Mouse (Mus musculus) midbrain, embryonic 15.5 days (tissue): Measurements from ENCODE around the gene Lrrc8b. TPM values are rescaled to one million over a fixed set of nuclear protein-coding genes. Genes with fewer than 3 reads are reported as not detected.
A peak's percentile ranks its signal among the peaks of the same experiment; 100 is the strongest.

Experiments
- ATAC-seq: fragments of 200-750 bp; cut with Nextera tagmentation; replicated peaks from 2 replicates; pipeline ENCODE4 v1.8.0; 2017; ENCODE audit warnings: moderate TSS enrichment
- H3K27ac ChIP-seq: fragments of 300-500 bp; sonication (generic); 2 replicates; pipeline ENCODE4 v1.5.1; 2015; ENCODE audit warnings: mild to moderate bottlenecking, inconsistent platforms
- H3K27me3 ChIP-seq: fragments of 300-500 bp; sonication (generic); replicated peaks from 2 replicates; pipeline ENCODE4 v1.6.1; 2015; ENCODE audit warnings: inconsistent platforms
- H3K36me3 ChIP-seq: fragments of 300-500 bp; sonication (generic); replicated peaks from 2 replicates; pipeline ENCODE4 v1.6.1; 2015; ENCODE audit warnings: inconsistent platforms
- H3K4me1 ChIP-seq: fragments of 300-500 bp; sonication (generic); 2 replicates; pipeline ENCODE4 v1.6.1; 2015; ENCODE audit warnings: inconsistent platforms
- H3K4me2 ChIP-seq: fragments of 300-500 bp; sonication (generic); 2 replicates; pipeline ENCODE4 v1.6.1; 2015; ENCODE audit warnings: inconsistent platforms, mild to moderate bottlenecking, moderate library complexity
- H3K4me3 ChIP-seq: fragments of 300-500 bp; sonication (generic); 2 replicates; pipeline ENCODE4 v1.5.1; 2015; ENCODE audit warnings: mild to moderate bottlenecking, inconsistent platforms
- H3K9ac ChIP-seq: fragments of 300-500 bp; sonication (generic); 2 replicates; pipeline ENCODE4 v1.6.1; 2015; ENCODE audit warnings: mild to moderate bottlenecking, inconsistent platforms
- H3K9me3 ChIP-seq: fragments of 300-500 bp; sonication (generic); 2 replicates; pipeline ENCODE4 v1.6.1; 2016; ENCODE audit warnings: inconsistent platforms
- WGBS: fragments of 180-500 bp; shearing (Covaris S2); methylation state at CpG from one replicate; pipeline ENCODE4 v1.1.7; 2015; ENCODE audit warnings: mixed read lengths; 5-methylcytosine and 5-hydroxymethylcytosine counted together
- polyA plus RNA-seq: library from polyadenylated mRNA; unstranded; fragments of >200 nt; fragmentation: Nextera tagmentation; extraction: Ambion mirVana; gene quantifications from 2 replicates; pipeline ENCODE4 v1.2.1, GENCODE M21; 2015

The Lrrc8b gene
- polyA plus RNA-seq, 1 experiment from 2014 or later: 18.0 TPM

DNA sequence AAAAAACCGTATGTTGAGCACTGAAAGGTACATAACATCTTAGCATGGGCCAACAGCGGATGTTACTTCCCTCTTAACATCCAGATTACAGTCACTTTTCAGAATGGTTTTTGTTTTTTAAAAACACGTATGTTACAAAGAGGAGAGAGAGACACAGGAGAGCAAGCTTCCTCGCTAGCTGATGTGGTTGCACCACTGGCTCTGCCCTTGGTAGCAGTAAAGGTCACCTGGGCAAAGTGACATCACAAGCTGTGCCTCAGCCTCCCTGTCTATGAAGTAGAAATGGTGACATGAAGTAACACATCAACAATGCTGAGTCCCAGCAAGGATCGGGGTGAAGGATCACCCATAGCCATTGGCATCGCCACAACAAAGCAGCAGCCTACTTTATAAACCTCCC lies 93.2 kb downstream of the Lrrc8b start:
- 92% methylated on average over 6 of the region's 6 CpGs for WGBS
- Histone ChIP-seq H3K4me1 (no peaks in the 10 kb centered on the region), H3K27ac (no peak overlapping the region), H3K27me3 (no peaks in the 10 kb centered on the region), H3K4me3 (no peak overlapping the region), H3K9ac (no peak overlapping the region), H3K9me3 (no peaks in the 10 kb centered on the region), H3K4me2 (no peak overlapping the region), H3K36me3 (no peaks in the 10 kb centered on the region)
- ATAC-seq: no peak

- no peaks in the 10 kb centered on the region for H3K36me3 ChIP-seq
- no peaks in the 10 kb centered on the region for H3K4me1 ChIP-seq
- H3K27ac ChIP-seq: no peak overlapping the region
- WGBS: 71% methylated on average over 4 of the region's 4 CpGs
- no peaks in the 10 kb centered on the region for H3K9me3 ChIP-seq
- H3K9ac ChIP-seq: no peak overlapping the region
- H3K4me2 ChIP-seq: no peak overlapping the region
- H3K4me3 ChIP-seq: no peak overlapping the region
- ATAC-seq: no peak
- 0 out of 2 replicates have a peak, but pooled peaks cover 3% of the 10 kb centered on the region for H3K27me3 ChIP-seq
Measured at GRCm38 (mm10) chr5:105512297-105512696, 96.7 kb downstream of the Lrrc8b start.

DNA sequence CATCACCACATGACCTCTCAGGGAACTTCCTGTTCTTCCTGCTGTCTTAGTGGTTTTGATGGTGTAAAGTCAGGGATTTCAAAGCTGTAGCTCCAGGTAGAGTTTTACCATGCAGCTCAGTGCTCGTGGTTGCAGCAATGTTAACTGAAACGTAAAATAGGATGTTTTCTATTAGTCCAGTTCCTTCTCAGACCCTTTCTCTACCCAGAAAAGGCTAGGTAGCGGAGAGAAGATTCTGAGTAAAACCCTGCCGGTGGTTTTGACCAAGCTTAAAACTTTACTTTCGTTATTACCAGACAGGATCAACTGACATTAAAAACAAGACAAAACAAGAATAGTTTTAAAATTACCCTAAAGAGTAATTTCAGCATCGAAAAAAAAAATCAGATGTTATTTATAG lies 100.0 kb downstream of the Lrrc8b start:
- H3K4me3 ChIP-seq: no peak overlapping the region
- no peaks in the 10 kb centered on the region for H3K9me3 ChIP-seq
- no peak overlapping the region for H3K27ac ChIP-seq
- H3K9ac ChIP-seq: no peak overlapping the region
- H3K4me1 ChIP-seq: peaks cover 18% of the 10 kb centered on the region
- no peak overlapping the region for H3K4me2 ChIP-seq
- no peaks in the 10 kb centered on the region for H3K36me3 ChIP-seq
- 0 out of 2 replicates have a peak, but pooled peaks cover 4% of the 10 kb centered on the region for H3K27me3 ChIP-seq
- WGBS: 72% methylated on average over 6 of the region's 6 CpGs
- ATAC-seq: no peak

- Histone ChIP-seq H3K4me1 (peaks cover 25% of the 10 kb centered on the region), H3K4me3 (no peak overlapping the region), H3K4me2 (no peak overlapping the region), H3K27me3 (0 out of 2 replicates have a peak, but pooled peaks cover 4% of the 10 kb centered on the region), H3K9ac (no peak overlapping the region), H3K9me3 (no peaks in the 10 kb centered on the region), H3K27ac (no peak overlapping the region), H3K36me3 (no peaks in the 10 kb centered on the region)
- 76% methylated on average over 3 of the region's 3 CpGs for WGBS
- no peak for ATAC-seq
Measured at GRCm38 (mm10) chr5:105516290-105516689, 100.7 kb downstream of the Lrrc8b start.

DNA sequence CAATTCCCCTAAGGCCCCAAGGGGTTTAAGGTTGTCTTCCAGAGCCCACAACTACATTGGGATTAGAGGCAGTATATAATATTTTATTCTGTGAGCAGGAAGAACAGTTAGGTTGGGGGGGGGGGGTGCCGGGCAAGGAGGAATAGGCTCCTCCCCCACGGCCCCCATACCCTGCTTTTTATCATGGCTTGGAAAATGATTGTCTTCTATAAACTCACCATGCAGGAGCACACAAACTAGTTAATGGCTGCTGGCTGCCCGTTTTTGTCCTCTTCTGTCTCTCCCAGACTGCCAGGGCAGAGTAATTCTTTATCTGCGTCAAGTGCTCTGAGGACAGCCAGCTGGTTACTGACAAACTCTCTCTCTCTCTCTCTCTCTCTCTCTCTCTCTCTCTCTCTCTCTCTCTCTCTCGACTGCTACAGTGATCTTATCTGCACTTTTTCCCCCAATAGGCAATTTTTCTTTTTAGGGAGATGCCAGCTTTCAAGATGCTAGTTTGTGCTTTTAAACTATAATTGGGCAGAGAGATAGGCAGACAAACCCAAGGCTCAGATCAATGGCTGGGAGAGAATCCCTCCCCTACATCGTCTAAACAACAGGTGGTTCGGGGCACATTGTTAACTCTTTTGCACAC lies 102.5 kb downstream of the Lrrc8b start:
- 13% methylated on average over 7 of the region's 7 CpGs for WGBS
- H3K4me2 ChIP-seq: peak overlapping the region; percentile 68
- peaks cover 27% of the 10 kb centered on the region for H3K4me1 ChIP-seq
- H3K27ac ChIP-seq: 0 out of 2 replicates have a peak overlapping the region, but pooled peaks have one; percentile 87
- peak overlapping the region; percentile 89 for H3K4me3 ChIP-seq
- H3K9me3 ChIP-seq: no peaks in the 10 kb centered on the region
- 0 out of 2 replicates have a peak, but pooled peaks cover 4% of the 10 kb centered on the region for H3K27me3 ChIP-seq
- no peak for ATAC-seq
- no peaks in the 10 kb centered on the region for H3K36me3 ChIP-seq
- H3K9ac ChIP-seq: peak overlapping the region; percentile 92; the same call in 1 of the 2 replicates

DNA sequence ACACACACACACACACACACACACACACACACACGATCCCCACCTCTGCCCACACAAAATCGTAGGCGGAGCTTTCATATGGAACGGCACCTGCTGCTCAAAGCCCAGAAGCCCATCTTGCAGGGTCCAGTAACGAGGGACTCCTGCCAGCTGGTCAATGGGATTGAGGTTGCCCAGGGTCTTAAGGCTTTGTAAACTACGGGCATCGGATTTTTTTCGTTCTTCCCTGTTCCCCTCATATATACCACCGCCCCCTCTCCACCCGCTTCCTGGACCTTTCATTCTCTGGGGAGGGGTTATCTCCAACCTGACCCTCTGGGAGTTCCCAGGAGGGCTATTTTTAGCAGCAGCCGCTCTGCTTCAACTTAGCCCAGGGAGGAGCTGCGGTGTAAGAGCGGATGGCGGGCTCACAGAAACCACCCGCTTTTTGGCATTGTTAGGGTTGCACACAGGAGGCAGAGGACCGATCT lies 103.1 kb downstream of the Lrrc8b start:
- Histone ChIP-seq H3K27ac (peak overlapping the region; percentile 87), H3K9ac (peak overlapping the region; percentile 92), H3K9me3 (no peaks in the 10 kb centered on the region), H3K27me3 (0 out of 2 replicates have a peak, but pooled peaks cover 4% of the 10 kb centered on the region), H3K4me1 (peaks cover 31% of the 10 kb centered on the region), H3K4me2 (peak overlapping the region; percentile 68), H3K36me3 (no peaks in the 10 kb centered on the region), H3K4me3 (peak overlapping the region; percentile 89)
- under 1% methylated on average over 16 of the region's 16 CpGs for WGBS
- peak; percentile 53 for ATAC-seq

- H3K9me3 ChIP-seq: no peaks in the 10 kb centered on the region
- H3K36me3 ChIP-seq: no peaks in the 10 kb centered on the region
- peak within 1 kb of the TSS; percentile 68 for H3K4me2 ChIP-seq
- H3K9ac ChIP-seq: peak within 1 kb of the TSS; percentile 92
- peaks cover 31% of the 10 kb centered on the region for H3K4me1 ChIP-seq
- H3K4me3 ChIP-seq: peak within 1 kb of the TSS; percentile 89
- WGBS: under 1% methylated on average over 88 of the region's 93 CpGs
- H3K27ac ChIP-seq: peak within 1 kb of the TSS; percentile 87
- peak; percentile 95 for ATAC-seq
- H3K27me3 ChIP-seq: 0 out of 2 replicates have a peak, but pooled peaks cover 4% of the 10 kb centered on the region
Measured at GRCm38 (mm10) chr5:105519096-105519975, 103.8 kb downstream of the Lrrc8b start, which contains the start of gene Lrrc8c. TSS of gene Lrrc8c (plus strand) at chr5:105519388.

DNA sequence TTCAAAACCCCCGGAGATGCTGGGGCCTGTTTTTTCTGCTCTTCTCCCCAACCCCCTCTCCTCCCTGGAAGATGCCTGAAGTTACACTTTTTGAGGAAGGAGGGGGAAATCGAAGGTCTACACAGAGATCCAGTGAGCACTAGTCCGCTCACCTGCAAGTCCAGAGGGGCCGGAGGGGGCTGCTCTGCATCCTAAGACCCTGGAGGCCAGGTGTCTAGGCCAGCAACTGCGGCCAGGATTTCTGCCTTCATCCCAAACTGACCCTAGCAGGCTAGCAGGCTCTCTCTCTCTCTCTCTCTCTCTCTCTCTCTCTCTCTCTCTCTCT lies 104.4 kb downstream of the Lrrc8b start:
- Histone ChIP-seq H3K4me1 (peaks cover 31% of the 10 kb centered on the region), H3K4me3 (peak overlapping the region; percentile 89), H3K27me3 (0 out of 2 replicates have a peak, but pooled peaks cover 4% of the 10 kb centered on the region), H3K36me3 (no peaks in the 10 kb centered on the region), H3K27ac (peak overlapping the region; percentile 87), H3K4me2 (peak overlapping the region; percentile 68), H3K9me3 (no peaks in the 10 kb centered on the region), H3K9ac (peak overlapping the region; percentile 92)
- WGBS: 0% methylated on average over 5 of the region's 5 CpGs
- ATAC-seq: no peak; the same call in 1 of the 2 replicates

GRCm38 (mm10) chr5:105520442-105520965 lies 104.9 kb downstream of the Lrrc8b start:
- Histone ChIP-seq H3K36me3 (no peaks in the 10 kb centered on the region), H3K4me1 (peaks cover 31% of the 10 kb centered on the region), H3K4me3 (peak overlapping the region; percentile 89), H3K4me2 (peak overlapping the region; percentile 68), H3K27me3 (0 out of 2 replicates have a peak, but pooled peaks cover 4% of the 10 kb centered on the region), H3K27ac (0 out of 2 replicates have a peak overlapping the region, but pooled peaks have one; percentile 87), H3K9ac (peak overlapping the region; percentile 92), H3K9me3 (no peaks in the 10 kb centered on the region)
- 46% methylated on average over 9 of the region's 9 CpGs for WGBS
- no peak for ATAC-seq

DNA sequence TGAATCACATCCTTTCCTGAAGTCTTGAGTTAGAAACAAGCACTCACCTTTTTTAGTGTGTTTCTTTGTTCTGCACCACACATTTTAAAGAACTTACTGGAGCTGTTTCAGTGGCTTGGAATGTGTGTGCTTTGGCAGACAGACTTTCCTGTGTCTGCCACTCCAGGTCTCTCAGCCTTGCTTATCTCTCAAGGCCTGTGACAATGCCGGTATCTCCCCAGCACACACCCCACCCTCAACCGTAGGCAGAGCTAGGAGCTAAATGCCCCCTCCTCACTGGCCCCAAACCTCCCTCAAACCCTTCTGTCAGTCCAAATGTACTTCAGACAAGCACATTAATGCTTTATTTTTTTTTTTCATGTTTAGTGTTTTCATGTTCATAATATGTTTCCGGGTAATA lies 107.9 kb downstream of the Lrrc8b start:
- H3K36me3 ChIP-seq: no peaks in the 10 kb centered on the region
- H3K9me3 ChIP-seq: no peaks in the 10 kb centered on the region
- H3K4me2 ChIP-seq: no peak overlapping the region
- ATAC-seq: no peak
- H3K27ac ChIP-seq: no peak overlapping the region
- 81% methylated on average over 3 of the region's 3 CpGs for WGBS
- H3K4me3 ChIP-seq: no peak overlapping the region
- no peak overlapping the region for H3K9ac ChIP-seq
- peaks cover 24% of the 10 kb centered on the region for H3K4me1 ChIP-seq
- no peaks in the 10 kb centered on the region for H3K27me3 ChIP-seq

- H3K4me2 ChIP-seq: no peak overlapping the region
- 95% methylated on average over 12 of the region's 12 CpGs for WGBS
- H3K36me3 ChIP-seq: no peaks in the 10 kb centered on the region
- no peak for ATAC-seq
- H3K27me3 ChIP-seq: no peaks in the 10 kb centered on the region
- no peaks in the 10 kb centered on the region for H3K9me3 ChIP-seq
- no peak overlapping the region for H3K4me3 ChIP-seq
- peaks cover 19% of the 10 kb centered on the region for H3K4me1 ChIP-seq
- H3K27ac ChIP-seq: no peak overlapping the region
- no peak overlapping the region for H3K9ac ChIP-seq
Measured at GRCm38 (mm10) chr5:105525004-105525403, 109.4 kb downstream of the Lrrc8b start.

DNA sequence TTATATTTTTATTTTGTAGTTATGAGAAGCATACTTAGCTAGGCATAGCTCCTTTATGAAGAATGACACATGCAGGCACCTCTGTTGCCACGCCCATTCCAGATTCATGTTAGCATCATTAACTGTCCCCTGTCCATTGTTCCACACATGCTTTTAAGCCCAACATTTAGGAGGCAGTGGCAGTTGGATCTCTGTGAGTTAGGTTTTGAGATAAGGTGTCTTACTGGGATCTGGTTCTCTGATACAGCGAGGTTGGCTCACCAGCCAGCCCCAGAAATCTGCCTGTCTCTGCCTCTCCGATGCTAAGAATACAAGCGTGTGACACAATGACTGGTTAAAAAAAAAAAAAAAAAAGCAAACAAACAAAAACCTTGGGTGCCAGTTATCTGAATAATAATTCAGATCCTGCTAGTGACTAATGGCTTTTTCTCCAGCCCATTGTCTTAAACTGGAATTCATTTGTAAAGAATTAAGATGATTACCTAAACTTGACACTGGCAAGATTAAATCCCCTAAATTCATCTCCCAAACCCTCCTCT lies 110.6 kb downstream of the Lrrc8b start:
- Histone ChIP-seq H3K27ac (no peak overlapping the region), H3K36me3 (no peaks in the 10 kb centered on the region), H3K9ac (no peak overlapping the region), H3K27me3 (no peaks in the 10 kb centered on the region), H3K9me3 (no peaks in the 10 kb centered on the region), H3K4me2 (no peak overlapping the region), H3K4me1 (peaks cover 7% of the 10 kb centered on the region), H3K4me3 (no peak overlapping the region)
- 91% methylated on average over 4 of the region's 4 CpGs for WGBS
- no peak for ATAC-seq
